Mouse (Mus musculus) MEL (cell line): ENCODE data around the gene Vangl1.

Source experiments
- BHLHE40 ChIP-seq: IDR thresholded peaks from 2 replicates; pipeline ENCODE4 v1.6.1; 2012; ENCODE audit warnings: low read depth, mild to moderate bottlenecking, inconsistent platforms, low read length, improper control_type of control experiment, borderline replicate concordance
- CTCF ChIP-seq, 3 experiments: IDR thresholded peaks in 2 of 3; conservative IDR thresholded peaks in 1 of 3; 2 replicates each; pipeline ENCODE4 v1.5.1; 2011 to 2012; ENCODE audit warnings: low read length in 3 of 3, low read depth in 2 of 3, mild to moderate bottlenecking in 2 of 3, improper control_type of control experiment in 1 of 3, inconsistent platforms in 1 of 3, mixed read lengths in 1 of 3, moderate library complexity in 1 of 3; ENCODE audit not compliant: control insufficient read depth in 1 of 3, insufficient read depth in 1 of 3, poor library complexity in 1 of 3, severe bottlenecking in 1 of 3
- EP300 ChIP-seq, 2 experiments: IDR thresholded peaks; 2 replicates each; pipeline ENCODE4 v1.6.1; 2011; ENCODE audit warnings: improper control_type of control experiment in 2 of 2, low read length in 2 of 2, low read depth in 1 of 2, mild to moderate bottlenecking in 1 of 2
- KAT2A ChIP-seq: conservative IDR thresholded peaks from 2 replicates; pipeline ENCODE4 v1.6.1; 2012; ENCODE audit warnings: low read depth, low read length, improper control_type of control experiment, inconsistent platforms
- MAFK ChIP-seq: IDR thresholded peaks from 2 replicates; pipeline ENCODE4 v1.6.1; 2011; ENCODE audit warnings: low read depth, mild to moderate bottlenecking, low read length, improper control_type of control experiment, borderline replicate concordance
- MEF2A ChIP-seq: IDR thresholded peaks from 2 replicates; pipeline ENCODE4 v1.6.1; 2014; ENCODE audit warnings: low read depth, mild to moderate bottlenecking, inconsistent platforms, low read length, improper control_type of control experiment; ENCODE audit not compliant: poor library complexity, insufficient replicate concordance, severe bottlenecking; ENCODE audit errors: extremely low read depth
- MYC ChIP-seq: IDR thresholded peaks from 2 replicates; pipeline ENCODE4 v1.6.1; 2011; ENCODE audit warnings: low read depth, mild to moderate bottlenecking, low read length, improper control_type of control experiment, moderate library complexity
- POLR2A ChIP-seq, 2 experiments: IDR thresholded peaks; 2 replicates each; pipeline ENCODE4 v1.6.1; 2011 to 2012; ENCODE audit warnings: low read length in 2 of 2, mild to moderate bottlenecking in 2 of 2, control low read depth in 1 of 2, improper control_type of control experiment in 1 of 2, low read depth in 1 of 2, moderate library complexity in 1 of 2; ENCODE audit not compliant: control insufficient read depth in 1 of 2, insufficient read depth in 1 of 2, poor library complexity in 1 of 2
- RCOR1 ChIP-seq: IDR thresholded peaks from 2 replicates; pipeline ENCODE4 v1.6.1; 2012; ENCODE audit warnings: low read depth, mild to moderate bottlenecking, inconsistent platforms, low read length, improper control_type of control experiment
- USF1 ChIP-seq: IDR thresholded peaks from 2 replicates; pipeline ENCODE4 v1.6.1; 2014; ENCODE audit warnings: low read depth, mild to moderate bottlenecking, inconsistent platforms, low read length, improper control_type of control experiment, moderate library complexity
- ZMIZ1 ChIP-seq: IDR thresholded peaks from 2 replicates; pipeline ENCODE4 v1.6.1; 2012; ENCODE audit warnings: low read depth, mild to moderate bottlenecking, inconsistent platforms, low read length, improper control_type of control experiment, moderate library complexity
- ZNF384 ChIP-seq: IDR thresholded peaks from 2 replicates; pipeline ENCODE4 v1.6.1; 2012; ENCODE audit warnings: low read depth, mild to moderate bottlenecking, inconsistent platforms, low read length, improper control_type of control experiment

GRCm38 (mm10) chr3:102252927-102253326 is 48.4 kb upstream of the Vangl1 start:
- TF ChIP-seq ZNF384 = no peak
- TF ChIP-seq EP300 (IDR thresholded peaks at IDR 0.05; ENCODE audit: low read depth in 1 of 2, low read length in 2 of 2) = no peak
- no peak for TF ChIP-seq ZMIZ1
- no peak for TF ChIP-seq POLR2A (IDR thresholded peaks at IDR 0.05; ENCODE audit: control insufficient read depth in 1 of 2, insufficient read depth in 1 of 2, low read depth in 1 of 2, low read length in 2 of 2, poor library complexity in 1 of 2)
- no peak for TF ChIP-seq KAT2A
- no peak for TF ChIP-seq MAFK
- TF ChIP-seq MYC = no peak
- no peak for TF ChIP-seq CTCF (IDR thresholded peaks at IDR 0.05 in 2 of 3, conservative IDR thresholded peaks at IDR 0.05 in 1 of 3; ENCODE audit: control insufficient read depth in 1 of 3, insufficient read depth in 1 of 3, low read depth in 2 of 3, low read length in 3 of 3, poor library complexity in 1 of 3, severe bottlenecking in 1 of 3)
- TF ChIP-seq RCOR1 = no peak
- TF ChIP-seq USF1 = no peak
- no peak for TF ChIP-seq BHLHE40
- TF ChIP-seq MEF2A = no peak
